Mouse (Mus musculus) monocyte, adult 5-6 weeks (primary cell): ENCODE data around the gene Aqp1. TPM values are rescaled to one million over a fixed set of nuclear protein-coding genes. Genes with fewer than 3 reads are reported as not detected.

Experiments used
- ATAC-seq: fragments of 153-309, 156-312 bp; replicated peaks from 2 replicates; pipeline ENCODE4 v1.8.0; 2017; ENCODE audit warnings: mild to moderate bottlenecking; ENCODE audit not compliant: low TSS enrichment, insufficient number of reproducible peaks, severe bottlenecking, poor library complexity, low FRiP score
- total RNA-seq: library from RNA; stranded (forward); fragments of 200-1000, 200-491, 200-594 nt; gene quantifications from 3 replicates; pipeline ENCODE4 v1.2.3, GENCODE M21; 2017

Gene Aqp1
- total RNA-seq, 1 experiment from 2014 or later = not detected

DNA sequence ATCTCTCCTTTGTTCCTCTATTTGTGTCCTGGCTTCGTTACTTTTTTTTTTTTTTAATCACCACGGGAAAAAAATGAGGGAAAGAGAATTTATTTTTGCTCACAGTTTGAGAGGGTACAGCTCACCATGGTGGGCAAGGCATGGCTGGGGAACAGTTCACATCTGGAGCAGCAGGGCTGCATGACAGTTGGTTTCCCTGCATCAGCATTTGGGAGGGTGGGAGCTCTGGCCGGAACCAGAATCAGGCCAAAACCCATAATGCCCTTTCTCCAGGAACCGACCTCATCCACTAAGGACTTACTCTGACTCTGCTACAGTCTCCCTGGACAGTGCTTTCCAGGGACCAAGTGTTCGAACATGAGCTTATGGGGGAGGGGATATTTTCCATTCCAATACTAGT lies 53.1 kb downstream of the Aqp1 start:
- no peak for ATAC-seq

- ATAC-seq = no peak
These were observed 55.6 kb downstream of the Aqp1 start for GRCm38 (mm10) chr6:55391814-55392213.

GRCm38 (mm10) chr6:55392453-55392852 lies 56.2 kb downstream of the Aqp1 start:
- ATAC-seq = no peak

- ATAC-seq = no peak
These were observed 58.6 kb downstream of the Aqp1 start for GRCm38 (mm10) chr6:55394854-55395253.

- no peak for ATAC-seq
These were observed 59.9 kb downstream of the Aqp1 start for GRCm38 (mm10) chr6:55396176-55396575.

DNA sequence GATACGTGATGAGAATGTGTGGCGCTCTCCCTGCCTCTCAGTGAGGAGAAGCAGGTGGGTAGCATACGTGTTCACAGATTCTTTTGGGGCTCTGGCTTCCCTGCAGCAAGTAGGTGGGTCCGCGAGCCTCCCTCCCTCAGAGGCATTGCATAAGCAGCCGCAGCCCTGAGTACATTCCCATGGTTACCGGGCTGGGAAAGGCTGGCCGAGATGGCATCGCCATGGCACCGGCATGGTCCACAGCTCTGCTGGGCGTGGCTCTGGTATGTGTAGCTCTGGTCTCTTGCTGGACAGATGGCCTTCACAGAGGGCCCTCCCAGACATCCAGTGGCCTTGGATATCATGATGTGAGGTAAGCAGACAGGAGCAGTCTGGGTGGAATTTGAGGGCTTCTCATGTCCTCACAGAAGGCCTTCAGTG lies 60.4 kb downstream of the Aqp1 start:
- no peak for ATAC-seq

Other genes with a start within 250 kb of the Aqp1 start
- not detected in 3 replicates for gene Crhr2, start 203.4 kb upstream of the Aqp1 start, total RNA-seq
- not detected in 3 replicates for gene Inmt, start 161.4 kb upstream of the Aqp1 start, total RNA-seq
- gene Mindy4, start 133.0 kb upstream of the Aqp1 start, total RNA-seq = 1.1 TPM in 1 of 3 replicates, not detected in the others
- not detected in 3 replicates for gene Ghrhr, start 39.9 kb downstream of the Aqp1 start, total RNA-seq
- not detected in 3 replicates for gene Adcyap1r1, start 115.5 kb downstream of the Aqp1 start, total RNA-seq